Mouse (Mus musculus): ENCODE measurements around the gene Atmin. TPM values are rescaled to one million over a fixed set of nuclear protein-coding genes. Genes with fewer than 3 reads are reported as not detected.
A peak's percentile ranks its signal among the peaks of the same experiment; 100 is the strongest.

Atmin gene
- total RNA-seq, 1 experiment = 19.9 TPM

DNA sequence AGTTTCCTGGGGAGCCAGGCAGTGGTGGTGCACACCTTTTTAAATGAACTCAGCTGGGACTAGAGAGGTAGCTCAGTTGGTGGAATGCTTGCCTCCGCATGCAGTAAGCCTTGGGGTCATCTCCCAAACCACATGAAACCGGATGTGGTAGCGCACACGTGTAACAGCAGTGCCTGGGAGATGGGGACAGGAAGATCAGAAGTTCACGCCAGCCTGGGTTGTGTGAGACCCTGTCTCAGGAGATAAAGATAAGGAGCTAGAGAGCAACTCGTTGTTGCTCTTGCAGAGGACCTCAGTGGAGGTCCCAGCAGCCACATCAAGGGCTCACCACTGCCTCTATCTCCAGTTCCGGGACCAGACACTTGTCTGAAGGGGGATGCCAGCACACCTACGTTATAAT is 19.7 kb upstream of the Atmin start:
- H3K9me3 ChIP-seq (ENCODE audit: control insufficient read depth, insufficient read depth, low read depth, low read length) = no peaks in the 10 kb centered on the region
- H3K9ac ChIP-seq (ENCODE audit: insufficient read depth, low read depth, low read length, poor library complexity, severe bottlenecking) = no peak overlapping the region
- no peak for DNase-seq (ENCODE audit: low read depth, low spot score)
- H3K27ac ChIP-seq (ENCODE audit: insufficient read depth, low read depth, low read length, poor library complexity, severe bottlenecking) = no peak overlapping the region
- TF ChIP-seq HCFC1 (IDR thresholded peaks at IDR 0.05; ENCODE audit: borderline replicate concordance, insufficient read depth, low read length) (no peak), ZC3H11A (IDR thresholded peaks at IDR 0.05; ENCODE audit: borderline replicate concordance, low read depth, low read length) (no peak)
- in situ Hi-C loops (cut with MboI; ENCODE audit: low sequenced_read_pairs in 2 of 2, unreplicated experiment in 2 of 2) = no loop called here
- H3K4me1 ChIP-seq (ENCODE audit: control insufficient read depth in 2 of 2, insufficient read depth in 2 of 2, low read length in 2 of 2, poor library complexity in 1 of 2) = peaks cover 3 to 5% of the 10 kb centered on the region in 2 experiments; a peak in 1 of 4 replicates
- peaks cover 17% of the 10 kb centered on the region for H3K36me3 ChIP-seq (ENCODE audit: control insufficient read depth, insufficient read depth, low read length, poor library complexity, severe bottlenecking)
- H3K4me3 ChIP-seq (ENCODE audit: insufficient read depth in 1 of 2, low read depth in 1 of 2, low read length in 2 of 2, poor library complexity in 1 of 2, severe bottlenecking in 1 of 2) = no peak overlapping the region

DNA sequence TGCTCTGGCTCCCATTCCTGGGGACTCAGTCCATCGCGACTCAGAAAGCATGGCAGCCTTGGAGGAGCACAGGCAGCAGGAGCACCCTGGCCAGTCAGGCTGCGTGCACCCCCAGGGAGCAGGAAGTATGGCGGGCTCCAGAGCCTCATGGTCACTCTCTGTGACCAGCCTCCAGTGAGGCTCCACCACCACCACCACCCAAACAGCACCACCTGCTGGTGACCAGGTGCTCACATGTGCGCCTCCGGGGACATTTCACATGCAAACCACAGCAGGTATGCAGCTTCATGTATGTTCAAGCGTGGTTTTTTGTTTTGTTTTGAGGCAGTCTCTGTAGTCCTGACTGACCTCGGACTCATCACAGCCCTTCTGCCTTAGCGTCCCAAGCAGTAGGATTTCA is 15.3 kb upstream of the Atmin start:
- H3K9ac ChIP-seq (ENCODE audit: insufficient read depth, low read depth, low read length, poor library complexity, severe bottlenecking) = no peak overlapping the region
- in situ Hi-C loops (cut with MboI; ENCODE audit: low sequenced_read_pairs in 2 of 2, unreplicated experiment in 2 of 2) = no loop called here
- H3K4me1 ChIP-seq (ENCODE audit: control insufficient read depth in 2 of 2, insufficient read depth in 2 of 2, low read length in 2 of 2, poor library complexity in 1 of 2) = peaks cover 0 to 2% of the 10 kb centered on the region in 2 experiments; a peak in 2 of 4 replicates
- no peak overlapping the region for H3K27ac ChIP-seq (ENCODE audit: insufficient read depth, low read depth, low read length, poor library complexity, severe bottlenecking)
- no peaks in the 10 kb centered on the region for H3K9me3 ChIP-seq (ENCODE audit: control insufficient read depth, insufficient read depth, low read depth, low read length)
- TF ChIP-seq HCFC1 (IDR thresholded peaks at IDR 0.05; ENCODE audit: borderline replicate concordance, insufficient read depth, low read length) (no peak), ZC3H11A (IDR thresholded peaks at IDR 0.05; ENCODE audit: borderline replicate concordance, low read depth, low read length) (no peak), ZNF384 (IDR thresholded peaks at IDR 0.05; ENCODE audit: low read depth, low read length) (no peak), CHD2 (IDR thresholded peaks at IDR 0.05; ENCODE audit: low read depth, low read length) (no peak), MAFK (IDR thresholded peaks at IDR 0.05; ENCODE audit: insufficient read depth, low read depth, low read length) (no peak)
- H3K36me3 ChIP-seq (ENCODE audit: control insufficient read depth, insufficient read depth, low read length, poor library complexity, severe bottlenecking) = peaks cover 27% of the 10 kb centered on the region
- H3K4me3 ChIP-seq (ENCODE audit: insufficient read depth in 1 of 2, low read depth in 1 of 2, low read length in 2 of 2, poor library complexity in 1 of 2, severe bottlenecking in 1 of 2) = no peak overlapping the region
- no peak for DNase-seq (ENCODE audit: low read depth, low spot score)

DNA sequence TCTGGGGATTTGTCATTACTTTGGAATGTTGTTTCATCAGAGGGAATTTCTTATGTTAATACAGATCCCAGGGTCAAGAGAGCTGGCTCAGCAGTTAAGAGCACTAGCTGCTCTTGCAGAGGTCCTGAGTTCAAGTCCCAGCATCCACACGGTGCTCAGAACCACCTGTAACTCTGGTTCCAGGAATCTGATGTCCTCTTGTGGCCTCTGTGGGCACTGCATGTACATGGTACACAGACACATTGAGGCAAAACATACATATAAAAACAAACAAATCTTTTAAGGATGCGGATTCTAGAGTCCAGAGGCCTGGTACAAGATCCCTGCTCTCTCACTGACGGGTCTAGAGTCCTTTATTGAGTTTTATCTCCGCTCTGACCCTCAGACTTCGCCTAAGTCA is 14.6 kb upstream of the Atmin start:
- no peak overlapping the region for H3K27ac ChIP-seq (ENCODE audit: insufficient read depth, low read depth, low read length, poor library complexity, severe bottlenecking)
- no peak for DNase-seq (ENCODE audit: low read depth, low spot score)
- H3K36me3 ChIP-seq (ENCODE audit: control insufficient read depth, insufficient read depth, low read length, poor library complexity, severe bottlenecking) = peaks cover 27% of the 10 kb centered on the region
- H3K4me3 ChIP-seq (ENCODE audit: insufficient read depth in 1 of 2, low read depth in 1 of 2, low read length in 2 of 2, poor library complexity in 1 of 2, severe bottlenecking in 1 of 2) = no peak overlapping the region
- H3K9me3 ChIP-seq (ENCODE audit: control insufficient read depth, insufficient read depth, low read depth, low read length) = no peaks in the 10 kb centered on the region
- H3K4me1 ChIP-seq (ENCODE audit: control insufficient read depth in 2 of 2, insufficient read depth in 2 of 2, low read length in 2 of 2, poor library complexity in 1 of 2) = peaks cover 0 to 2% of the 10 kb centered on the region in 2 experiments; a peak in 2 of 4 replicates
- peak; percentile 41; the same call in 1 of the 2 replicates for TF ChIP-seq MAFK (IDR thresholded peaks at IDR 0.05; ENCODE audit: insufficient read depth, low read depth, low read length)
- no peak for TF ChIP-seq HCFC1 (IDR thresholded peaks at IDR 0.05; ENCODE audit: borderline replicate concordance, insufficient read depth, low read length)
- no peak for TF ChIP-seq ZNF384 (IDR thresholded peaks at IDR 0.05; ENCODE audit: low read depth, low read length)
- no peak for TF ChIP-seq ZC3H11A (IDR thresholded peaks at IDR 0.05; ENCODE audit: borderline replicate concordance, low read depth, low read length)
- no peak for TF ChIP-seq CHD2 (IDR thresholded peaks at IDR 0.05; ENCODE audit: low read depth, low read length)
- in situ Hi-C loops (cut with MboI; ENCODE audit: low sequenced_read_pairs in 2 of 2, unreplicated experiment in 2 of 2) = no loop called here
- H3K9ac ChIP-seq (ENCODE audit: insufficient read depth, low read depth, low read length, poor library complexity, severe bottlenecking) = no peak overlapping the region

DNA sequence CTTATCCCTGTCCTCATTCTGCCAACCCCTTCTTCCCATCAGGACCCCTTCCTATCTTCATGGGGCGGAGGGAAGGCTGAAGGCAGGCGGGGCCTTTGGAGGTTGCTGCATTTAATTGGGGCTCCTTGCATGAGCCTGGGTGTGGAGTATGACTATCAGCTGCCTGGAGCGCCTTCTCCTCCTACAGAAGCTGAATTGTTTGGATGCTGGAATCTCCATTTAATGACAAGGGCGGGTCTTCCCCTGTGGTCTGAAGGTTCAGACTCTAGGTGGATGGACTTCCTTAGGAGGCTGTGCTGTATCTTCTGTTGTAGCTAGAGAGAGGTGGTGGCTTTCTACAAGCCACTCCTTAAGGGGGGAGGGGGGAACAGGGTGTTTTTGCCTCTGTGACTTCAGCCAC is 8.2 kb upstream of the Atmin start:
- TF ChIP-seq CHD2 (IDR thresholded peaks at IDR 0.05; ENCODE audit: low read depth, low read length) (no peak), MAFK (IDR thresholded peaks at IDR 0.05; ENCODE audit: insufficient read depth, low read depth, low read length) (no peak), ZC3H11A (IDR thresholded peaks at IDR 0.05; ENCODE audit: borderline replicate concordance, low read depth, low read length) (no peak), HCFC1 (IDR thresholded peaks at IDR 0.05; ENCODE audit: borderline replicate concordance, insufficient read depth, low read length) (no peak), ZNF384 (IDR thresholded peaks at IDR 0.05; ENCODE audit: low read depth, low read length) (no peak)
- Histone ChIP-seq H3K27ac (ENCODE audit: insufficient read depth, low read depth, low read length, poor library complexity, severe bottlenecking) (no peak overlapping the region), H3K9ac (ENCODE audit: insufficient read depth, low read depth, low read length, poor library complexity, severe bottlenecking) (no peak overlapping the region), H3K4me1 (ENCODE audit: control insufficient read depth in 2 of 2, insufficient read depth in 2 of 2, low read length in 2 of 2, poor library complexity in 1 of 2) (peaks cover 0 to 2% of the 10 kb centered on the region in 2 experiments; a peak in 2 of 4 replicates), H3K4me3 (ENCODE audit: insufficient read depth in 1 of 2, low read depth in 1 of 2, low read length in 2 of 2, poor library complexity in 1 of 2, severe bottlenecking in 1 of 2) (no peak overlapping the region), H3K9me3 (ENCODE audit: control insufficient read depth, insufficient read depth, low read depth, low read length) (no peaks in the 10 kb centered on the region), H3K36me3 (ENCODE audit: control insufficient read depth, insufficient read depth, low read length, poor library complexity, severe bottlenecking) (peaks cover 30% of the 10 kb centered on the region)
- in situ Hi-C loops (cut with MboI; ENCODE audit: low sequenced_read_pairs in 2 of 2, unreplicated experiment in 2 of 2) = no loop called here
- DNase-seq (ENCODE audit: low read depth, low spot score) = no peak

DNA sequence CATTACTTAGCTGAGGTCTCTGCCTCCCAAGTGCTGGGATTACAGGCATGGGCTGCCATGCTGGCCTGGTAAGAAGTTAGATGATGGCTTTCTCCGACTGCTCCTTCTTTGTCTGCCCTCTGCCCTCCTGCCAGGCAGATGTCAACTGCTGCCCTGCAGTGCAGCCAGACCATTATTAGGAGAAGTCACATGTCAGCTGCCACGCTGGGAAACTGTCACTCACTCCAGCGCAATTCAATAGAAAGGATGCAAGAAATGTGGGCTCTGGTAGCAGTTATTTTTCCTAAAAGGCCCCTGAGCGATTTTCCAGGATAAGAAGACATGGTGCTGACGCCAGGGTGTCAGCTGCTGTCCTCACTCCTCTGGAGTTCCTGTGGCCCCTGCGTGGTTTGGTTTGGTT is 7.7 kb upstream of the Atmin start:
- no peak overlapping the region for H3K27ac ChIP-seq (ENCODE audit: insufficient read depth, low read depth, low read length, poor library complexity, severe bottlenecking)
- H3K36me3 ChIP-seq (ENCODE audit: control insufficient read depth, insufficient read depth, low read length, poor library complexity, severe bottlenecking) = peaks cover 30% of the 10 kb centered on the region
- no peak overlapping the region for H3K4me3 ChIP-seq (ENCODE audit: insufficient read depth in 1 of 2, low read depth in 1 of 2, low read length in 2 of 2, poor library complexity in 1 of 2, severe bottlenecking in 1 of 2)
- no peak overlapping the region for H3K9ac ChIP-seq (ENCODE audit: insufficient read depth, low read depth, low read length, poor library complexity, severe bottlenecking)
- in situ Hi-C loops (cut with MboI; ENCODE audit: low sequenced_read_pairs in 2 of 2, unreplicated experiment in 2 of 2) = no loop called here
- H3K4me1 ChIP-seq (ENCODE audit: control insufficient read depth in 2 of 2, insufficient read depth in 2 of 2, low read length in 2 of 2, poor library complexity in 1 of 2) = peaks cover 0 to 2% of the 10 kb centered on the region in 2 experiments; a peak in 2 of 4 replicates
- no peaks in the 10 kb centered on the region for H3K9me3 ChIP-seq (ENCODE audit: control insufficient read depth, insufficient read depth, low read depth, low read length)
- DNase-seq (ENCODE audit: low read depth, low spot score) = no peak
- TF ChIP-seq CHD2 (IDR thresholded peaks at IDR 0.05; ENCODE audit: low read depth, low read length) (no peak), ZC3H11A (IDR thresholded peaks at IDR 0.05; ENCODE audit: borderline replicate concordance, low read depth, low read length) (no peak), HCFC1 (IDR thresholded peaks at IDR 0.05; ENCODE audit: borderline replicate concordance, insufficient read depth, low read length) (no peak), ZNF384 (IDR thresholded peaks at IDR 0.05; ENCODE audit: low read depth, low read length) (no peak), MAFK (IDR thresholded peaks at IDR 0.05; ENCODE audit: insufficient read depth, low read depth, low read length) (no peak)
